Mouse (Mus musculus): ENCODE data around the gene Numbl.

Numbl gene

GRCm38 (mm10) chr7:27296518-27296917, 38.3 kb downstream of the Numbl start:
- DNase-seq (ENCODE audit: low read depth), result no peak

DNA sequence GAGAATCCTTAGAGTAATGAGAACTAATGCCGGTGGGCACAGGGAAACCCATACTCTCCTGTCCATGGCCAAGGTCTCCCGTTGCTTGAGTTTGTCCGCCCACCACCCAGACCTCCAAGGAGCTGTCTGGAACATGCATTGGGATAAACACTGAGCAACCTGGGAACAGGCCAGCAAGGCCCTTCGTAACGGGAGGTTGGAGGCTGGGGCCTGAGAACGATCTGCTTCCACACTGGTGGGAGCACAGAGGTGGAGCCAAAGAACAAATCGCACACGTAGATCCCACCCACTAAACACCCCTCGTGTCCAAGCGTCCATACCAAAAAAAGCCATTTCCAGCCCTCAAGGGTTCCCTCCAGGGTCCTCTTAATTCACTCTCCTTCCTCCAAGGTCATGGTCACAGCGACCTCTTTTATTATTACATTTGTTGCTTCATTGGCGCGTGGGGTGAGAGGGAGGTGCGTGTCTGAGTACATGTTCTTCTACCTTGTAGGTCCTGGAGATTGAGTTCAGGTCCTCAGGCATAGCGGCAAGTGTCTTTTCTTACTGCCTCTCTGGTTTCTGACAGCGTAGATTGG, 39.9 kb downstream of the Numbl start:
- DNase-seq (ENCODE audit: low read depth), result no peak

GRCm38 (mm10) chr7:27298816-27299215, 40.6 kb downstream of the Numbl start:
- no peak for DNase-seq (ENCODE audit: low read depth)

DNA sequence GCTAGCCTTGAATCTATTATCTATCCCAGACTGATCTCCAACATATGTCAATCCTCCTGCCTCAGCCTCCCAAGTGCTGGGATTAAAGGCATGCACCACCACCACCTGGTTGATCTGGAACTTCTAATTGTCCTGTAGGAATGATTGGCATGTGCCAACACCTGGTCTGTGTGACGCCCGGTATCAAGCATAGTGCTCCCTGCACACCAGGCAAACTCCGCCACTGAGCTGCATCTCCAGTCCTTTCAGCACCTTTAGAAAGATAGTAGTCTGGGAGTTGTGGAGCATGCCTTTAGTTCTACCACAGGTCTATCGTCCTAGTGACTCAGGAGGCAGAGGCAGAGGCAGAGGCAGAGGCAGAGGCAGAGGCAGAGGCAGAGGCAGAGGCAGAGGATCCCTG, 42.1 kb downstream of the Numbl start:
- no peak for DNase-seq (ENCODE audit: low read depth)

DNA sequence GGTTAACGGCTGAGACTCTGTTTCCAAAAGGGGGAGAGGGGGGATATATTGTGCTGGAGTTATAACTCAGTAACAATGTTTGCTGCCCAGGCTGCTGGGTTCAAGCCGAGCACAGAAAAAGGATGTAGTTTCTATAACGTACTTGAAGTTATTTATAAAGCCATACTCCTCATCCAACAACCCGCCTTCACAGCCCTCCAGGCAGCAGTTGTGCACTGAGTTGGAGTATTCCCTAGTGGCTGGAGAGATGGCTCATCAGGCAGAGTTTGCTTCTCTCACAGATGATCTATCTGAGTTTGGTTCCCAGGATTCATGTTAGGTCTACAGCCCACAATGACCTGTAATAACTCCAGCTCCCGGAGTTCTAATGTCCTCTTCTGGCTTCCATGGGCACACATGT, 42.6 kb downstream of the Numbl start:
- DNase-seq (ENCODE audit: low read depth), result no peak

GRCm38 (mm10) chr7:27302172-27302571, 43.9 kb downstream of the Numbl start:
- peak; percentile 54 for DNase-seq (ENCODE audit: low read depth)

DNA sequence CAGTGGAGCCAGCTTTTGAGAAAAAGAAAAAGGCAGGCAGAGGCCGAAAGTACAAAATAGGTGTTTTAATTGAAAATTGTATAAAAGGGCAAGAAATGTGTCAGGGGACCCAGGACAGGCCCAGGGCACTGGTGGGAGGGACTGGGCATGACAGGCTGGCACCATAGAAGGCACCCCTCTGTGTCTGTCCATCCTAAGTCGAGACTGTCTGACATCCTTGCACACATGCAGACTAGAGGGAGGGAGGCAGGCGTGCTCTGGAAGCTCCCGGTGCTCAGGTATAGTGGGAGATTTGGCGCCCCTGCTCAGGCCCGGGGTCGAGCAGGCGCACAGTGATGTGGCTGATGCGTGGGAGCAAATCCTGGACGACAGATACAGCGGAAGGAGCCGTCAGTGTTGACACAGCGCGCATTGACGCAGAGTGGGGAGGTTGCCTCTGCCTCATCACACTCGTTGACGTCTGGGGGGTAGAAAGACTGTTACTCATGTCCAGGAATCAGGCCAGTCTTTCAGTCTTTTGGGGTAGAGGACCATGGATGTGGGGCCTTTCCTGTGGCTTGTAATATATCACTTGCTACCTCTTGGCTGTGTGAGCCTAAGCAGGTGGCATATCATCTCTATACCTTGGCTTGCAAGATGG, 47.0 kb downstream of the Numbl start:
- DNase-seq (ENCODE audit: low read depth), result no peak

DNA sequence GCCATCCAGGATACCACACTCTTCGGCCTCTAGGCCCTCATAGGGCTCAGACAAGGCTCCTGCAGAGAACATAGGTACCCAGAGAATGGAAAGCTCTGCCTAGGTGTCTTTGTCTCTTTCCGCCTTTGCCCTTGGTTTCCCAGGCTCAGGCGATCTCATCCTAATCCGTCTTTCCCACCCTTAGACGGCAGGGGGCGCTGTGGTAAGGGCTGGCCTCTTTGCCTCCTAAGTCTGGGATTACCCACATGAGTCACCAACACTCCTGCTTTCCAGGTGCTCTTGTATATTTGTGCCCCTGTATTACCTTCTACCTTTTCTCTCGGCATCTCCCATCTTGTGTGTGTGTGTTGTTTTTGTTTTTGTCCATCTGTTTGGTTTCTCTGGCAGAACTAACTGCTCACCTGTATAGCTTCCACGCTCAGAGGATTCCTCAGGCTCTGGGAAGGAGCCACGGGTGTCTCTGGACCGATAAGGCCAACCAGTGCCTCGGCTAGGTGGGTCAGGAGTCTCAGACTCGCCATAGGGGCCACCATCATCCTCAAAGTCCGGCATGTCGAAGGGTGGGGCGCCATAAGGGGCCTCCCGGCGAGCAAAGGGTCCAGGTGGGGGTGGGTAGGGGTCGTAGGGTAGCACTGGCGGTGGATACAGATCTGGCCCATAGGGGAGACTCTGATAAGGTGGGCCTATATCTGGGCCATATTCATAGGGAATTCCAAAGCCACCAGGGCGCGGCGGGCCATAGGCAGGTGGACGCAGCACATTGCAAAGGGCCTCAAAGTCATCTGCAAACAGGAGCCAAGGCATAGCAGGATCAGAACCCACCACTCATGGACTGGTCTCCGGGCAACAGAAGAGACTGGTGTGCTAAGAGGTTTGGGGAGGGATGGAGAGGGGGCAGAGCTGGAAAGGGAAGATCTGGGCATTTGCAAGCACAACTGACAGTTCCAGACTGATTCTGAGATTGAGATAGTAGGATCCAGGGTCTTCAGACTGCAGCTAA, 48.2 kb downstream of the Numbl start:
- DNase-seq (ENCODE audit: low read depth), result no peak

GRCm38 (mm10) chr7:27307551-27307950, 49.3 kb downstream of the Numbl start:
- DNase-seq (ENCODE audit: low read depth), result no peak

- DNase-seq (ENCODE audit: low read depth), result no peak
Measured at GRCm38 (mm10) chr7:27308821-27309549, 50.8 kb downstream of the Numbl start.

GRCm38 (mm10) chr7:27309832-27310231, 51.6 kb downstream of the Numbl start:
- DNase-seq (ENCODE audit: low read depth), result no peak

DNA sequence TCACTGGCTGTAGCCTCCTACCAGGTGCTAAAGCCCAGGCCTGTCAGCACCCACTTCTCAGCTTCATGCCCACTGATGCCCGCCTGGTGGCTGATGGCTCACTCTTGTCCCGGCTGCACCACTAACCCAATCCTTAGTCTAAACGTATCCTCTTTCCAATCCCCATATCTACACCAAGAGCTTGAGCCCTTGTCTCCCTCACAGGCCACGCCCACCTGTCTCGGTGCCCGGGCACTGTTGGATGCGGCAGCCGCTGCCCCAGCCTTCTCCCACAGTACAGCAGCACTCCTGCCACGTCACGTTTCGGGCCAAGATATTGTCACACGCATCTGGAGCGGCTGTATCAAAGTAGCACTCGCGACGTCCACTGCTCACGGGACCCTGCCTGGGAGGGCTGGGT, 52.1 kb downstream of the Numbl start:
- DNase-seq (ENCODE audit: low read depth), result no peak

- no peak for DNase-seq (ENCODE audit: low read depth)
Measured at GRCm38 (mm10) chr7:27310996-27311535, 52.8 kb downstream of the Numbl start.

DNA sequence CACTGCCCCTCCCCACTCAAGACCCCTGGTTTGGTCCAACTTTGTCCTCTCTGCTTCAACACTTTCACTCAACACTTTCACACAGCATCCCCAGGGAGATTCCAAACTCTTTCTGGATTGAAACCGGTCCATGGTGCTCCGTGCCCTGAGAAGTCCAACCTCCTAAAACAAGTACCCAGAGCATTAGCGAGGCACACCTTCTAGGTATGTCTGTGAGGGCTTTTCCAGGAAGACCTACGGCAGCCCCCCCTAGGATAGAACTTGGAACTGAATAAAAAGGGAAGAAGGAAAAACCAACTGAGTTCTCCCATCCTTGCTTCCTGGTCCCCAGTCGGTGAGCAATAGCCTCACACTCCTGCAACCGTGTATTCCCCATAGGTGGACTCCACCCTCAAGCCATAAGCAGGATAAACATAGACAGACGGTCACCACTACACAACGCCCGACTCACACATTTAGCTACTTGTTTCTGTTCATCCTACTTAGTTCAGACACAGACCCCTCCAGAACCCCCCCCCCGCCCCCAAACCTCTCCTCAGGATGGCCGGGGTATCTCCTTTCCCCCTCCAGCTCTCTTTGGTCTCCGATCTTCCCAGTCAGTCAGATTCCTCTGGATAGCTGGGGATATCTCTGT, 53.5 kb downstream of the Numbl start:
- DNase-seq (ENCODE audit: low read depth), result no peak

- DNase-seq (ENCODE audit: low read depth), result no peak
Measured at GRCm38 (mm10) chr7:27314393-27314792, 56.2 kb downstream of the Numbl start.

GRCm38 (mm10) chr7:27315958-27316357, 57.7 kb downstream of the Numbl start:
- no peak for DNase-seq (ENCODE audit: low read depth)

GRCm38 (mm10) chr7:27319411-27319810, 61.2 kb downstream of the Numbl start:
- DNase-seq (ENCODE audit: low read depth), result no peak

DNA sequence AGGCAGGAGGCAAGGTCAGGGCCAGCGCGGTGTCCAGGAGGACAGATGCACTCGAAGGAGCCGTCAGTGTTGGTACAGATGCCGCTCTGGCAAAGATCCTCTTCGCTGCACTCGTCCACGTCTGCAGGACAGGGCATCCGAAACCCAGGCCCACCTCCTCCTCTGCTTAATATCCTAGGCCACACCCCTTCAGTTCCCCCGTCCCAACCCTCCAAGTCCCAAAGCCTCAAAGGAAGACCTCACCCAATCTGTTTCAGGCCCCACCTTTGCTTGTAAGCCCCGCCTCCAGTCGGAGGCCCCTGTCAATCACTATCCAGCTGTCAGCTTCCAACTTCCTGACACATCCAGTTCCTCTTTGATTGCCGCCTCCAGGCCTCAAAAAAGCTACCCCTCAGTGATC, 64.1 kb downstream of the Numbl start:
- no peak for DNase-seq (ENCODE audit: low read depth)

DNA sequence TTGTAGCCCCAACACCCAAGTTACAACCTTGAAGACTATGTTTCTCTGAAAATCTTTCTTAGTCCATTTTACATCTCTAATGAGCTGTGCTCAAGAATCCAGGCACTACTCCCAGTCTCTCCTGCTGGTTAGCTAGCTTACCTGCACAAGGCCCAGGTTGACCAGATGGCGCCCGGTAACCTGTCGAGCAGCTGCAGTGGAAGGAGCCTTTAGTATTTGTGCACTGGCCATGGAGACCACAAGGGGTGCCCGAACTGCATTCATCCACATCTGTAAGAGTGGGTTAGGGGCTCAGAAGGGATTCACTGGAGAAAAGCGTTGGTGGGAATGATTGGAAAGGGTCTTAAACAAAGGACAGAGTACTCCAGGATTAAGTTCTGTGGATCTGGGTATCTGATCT, 64.8 kb downstream of the Numbl start:
- no peak for DNase-seq (ENCODE audit: low read depth)

DNA sequence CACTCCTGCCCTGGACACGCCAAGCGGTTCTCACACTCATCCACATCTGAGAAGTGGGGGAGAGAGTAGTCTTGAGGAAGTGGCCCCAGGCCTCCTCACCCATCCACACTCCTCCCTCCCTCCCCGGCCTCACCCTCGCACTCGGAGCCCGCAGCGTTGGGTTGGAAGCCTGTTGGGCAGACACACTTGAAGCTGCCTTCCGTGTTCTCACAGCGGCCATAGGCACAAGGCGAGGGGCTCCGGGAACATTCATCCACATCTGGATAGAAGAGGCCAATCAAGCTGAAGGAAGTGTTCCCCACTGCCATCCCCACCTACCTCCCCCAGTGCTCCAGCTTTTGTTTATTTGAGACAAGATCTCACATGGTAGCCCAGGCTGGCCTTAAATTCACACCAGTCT, 65.9 kb downstream of the Numbl start:
- DNase-seq (ENCODE audit: low read depth), result no peak

DNA sequence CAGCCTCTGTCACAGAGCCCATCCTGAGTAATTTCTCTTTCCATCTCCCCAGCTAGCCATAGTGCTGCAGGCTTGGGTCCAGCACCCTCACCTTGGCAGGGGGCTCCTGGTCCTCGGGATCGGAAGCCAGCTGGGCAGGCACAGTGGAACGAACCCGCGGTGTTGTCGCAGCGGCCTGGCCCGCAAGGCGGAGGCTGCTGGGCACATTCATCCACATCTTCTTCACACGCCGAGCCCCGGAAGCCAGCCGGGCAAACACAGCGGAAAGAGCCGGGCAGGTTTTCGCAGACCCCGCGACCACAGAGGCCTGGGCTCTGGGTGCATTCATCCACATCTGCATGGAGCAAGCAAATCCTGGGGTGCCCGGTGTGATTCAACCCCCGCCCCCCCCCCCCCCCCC, 66.7 kb downstream of the Numbl start:
- no peak for DNase-seq (ENCODE audit: low read depth)

- no peak for DNase-seq (ENCODE audit: low read depth)
Measured at GRCm38 (mm10) chr7:27325697-27326096, 67.5 kb downstream of the Numbl start.
